Mouse (Mus musculus) small intestine, adult 2 months (tissue): Measurements from ENCODE around the gene Tmem102.

Source experiments
- CTCF ChIP-seq: fragments of 200-500 bp; IDR thresholded peaks from 2 replicates; pipeline ENCODE4 v1.5.1; 2012; ENCODE audit warnings: low read depth, mild to moderate bottlenecking, control low read depth, inconsistent platforms, low read length, moderate library complexity, mixed read lengths; ENCODE audit not compliant: insufficient replicate concordance, insufficient read length; ENCODE audit errors: extremely low read depth
- POLR2A ChIP-seq: fragments of 200-500 bp; IDR thresholded peaks from 2 replicates; pipeline ENCODE4 v1.6.1; 2012; ENCODE audit warnings: low read depth, mild to moderate bottlenecking, control low read depth, inconsistent platforms, low read length, moderate library complexity

GRCm38 (mm10) chr11:69849128-69849527, 43.7 kb upstream of the Tmem102 start:
- TF ChIP-seq CTCF (no peak), POLR2A (no peak)
